Mouse (Mus musculus) liver, embryonic 14.5 days (tissue): Measurements from ENCODE around the gene Prdx5. TPM values are rescaled to one million over a fixed set of nuclear protein-coding genes. Genes with fewer than 3 reads are reported as not detected.
"Not testable (repeated sequence)": the region's sequence is repeated elsewhere in the genome, so short reads cannot be mapped to it uniquely, and the experiment has no call there.

Experiments used
- ATAC-seq: fragments of 200-750 bp; cut with Nextera tagmentation; 2 replicates; pipeline ENCODE4 v1.8.0; 2017; ENCODE audit warnings: moderate number of reproducible peaks, mild to moderate bottlenecking, moderate library complexity; ENCODE audit not compliant: insufficient read depth
- DNase-seq, 3 experiments: peaks; one replicate each; pipeline ENCODE4 v3.0.0-alpha.2; 2012 to 2013; ENCODE audit warnings: low read depth in 3 of 3, low spot score in 3 of 3
- H3K27ac ChIP-seq: fragments of 300-500 bp; sonication (generic); 2 replicates; pipeline ENCODE4 v1.5.1; 2014; ENCODE audit warnings: moderate library complexity, mild to moderate bottlenecking, control low read depth, inconsistent platforms
- H3K27me3 ChIP-seq: fragments of 300-500 bp; sonication (generic); 2 replicates; pipeline ENCODE4 v1.6.1; 2014; ENCODE audit warnings: mild to moderate bottlenecking, low read length, moderate library complexity; ENCODE audit not compliant: control insufficient read depth, insufficient read depth
- H3K36me3 ChIP-seq: fragments of 300-500 bp; sonication (generic); replicated peaks from 2 replicates; pipeline ENCODE4 v1.6.1; 2014; ENCODE audit warnings: low read depth; ENCODE audit not compliant: control insufficient read depth, insufficient read depth
- H3K4me1 ChIP-seq, 2 experiments: fragments of 200-500 bp in 1 of 2; fragments of 300-500 bp in 1 of 2; sonication (generic) in 1 of 2; replicated peaks; 2 replicates each; pipeline ENCODE4 v1.6.1; 2012 to 2014; ENCODE audit warnings: antibody characterized with exemption in 1 of 2, inconsistent platforms in 1 of 2, low read length in 1 of 2; ENCODE audit not compliant: control insufficient read depth in 2 of 2, insufficient read depth in 2 of 2
- H3K4me2 ChIP-seq: fragments of 300-500 bp; sonication (generic); 2 replicates; pipeline ENCODE4 v1.6.1; 2014; ENCODE audit warnings: low read depth, mild to moderate bottlenecking, control low read depth, moderate library complexity
- H3K4me3 ChIP-seq, 2 experiments: fragments of 200-500 bp in 1 of 2; fragments of 300-500 bp in 1 of 2; sonication (generic) in 1 of 2; 2 replicates each; pipeline ENCODE4 v1.5.1; 2012 to 2014; ENCODE audit warnings: low read depth in 2 of 2, low read length in 2 of 2, mild to moderate bottlenecking in 2 of 2, control low read depth in 1 of 2, inconsistent platforms in 1 of 2, moderate library complexity in 1 of 2; ENCODE audit not compliant: insufficient read depth in 1 of 2
- H3K9ac ChIP-seq: fragments of 300-500 bp; sonication (generic); replicated peaks from 2 replicates; pipeline ENCODE4 v1.6.1; 2014; ENCODE audit warnings: mild to moderate bottlenecking, control low read depth, moderate library complexity
- H3K9me3 ChIP-seq: fragments of 300-500 bp; sonication (generic); 2 replicates; pipeline ENCODE4 v1.6.1; 2016; ENCODE audit warnings: low read length, mixed read lengths; ENCODE audit not compliant: control insufficient read depth
- CTCF ChIP-seq: IDR thresholded peaks from 2 replicates; pipeline ENCODE4 v1.5.1; 2016; ENCODE audit warnings: antibody characterized with exemption, low read depth, control low read depth
- EP300 ChIP-seq: IDR thresholded peaks from 2 replicates; pipeline ENCODE4 v1.6.1; 2016; ENCODE audit warnings: antibody characterized with exemption, low read depth
- WGBS: fragments of 180-500 bp; shearing (Covaris S2); extraction: QIAGEN DNeasy Blood & Tissue Kit; methylation state at CpG from one replicate; pipeline ENCODE4 v1.1.7; 2014; ENCODE audit not compliant: insufficient replicate concordance; 5-methylcytosine and 5-hydroxymethylcytosine counted together
- polyA plus RNA-seq, 2 experiments: library from polyadenylated mRNA; depleted of rRNA in 1 of 2; stranded (reverse) in 1 of 2; unstranded in 1 of 2; fragments of >200 nt; fragmentation: Nextera tagmentation in 1 of 2; extraction: Ambion mirVana in 1 of 2; gene quantifications; 2 replicates each; pipeline versions ENCODE4 v1.2.1 to v1.2.3; 2012 to 2014

Gene Prdx5
- polyA plus RNA-seq, 2 experiments = 54.9 to 87.2 TPM

DNA sequence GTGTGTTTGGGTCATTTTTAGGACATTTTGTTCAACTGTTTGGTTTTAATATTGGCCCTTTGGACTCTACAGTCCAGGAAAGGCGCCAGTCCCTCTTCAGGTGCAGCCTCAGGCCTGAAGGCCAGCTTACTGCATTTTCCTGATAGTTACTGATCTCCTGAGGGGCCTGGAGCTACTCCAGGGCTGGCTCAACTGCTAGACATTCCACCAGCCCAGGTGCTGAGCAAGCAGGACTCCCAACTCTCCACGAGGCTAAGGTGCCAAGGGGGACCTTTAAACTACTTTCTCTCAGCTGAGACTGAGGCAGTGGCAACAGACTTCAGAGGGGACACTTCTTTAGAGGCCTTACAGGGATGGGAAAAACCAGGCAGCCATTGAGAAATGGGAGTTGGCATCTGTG, 5.1 kb downstream of the Prdx5 start:
- no peaks in the 10 kb centered on the region for H3K9me3 ChIP-seq
- H3K4me3 ChIP-seq = no peak overlapping the region
- TF ChIP-seq CTCF (no peak), EP300 (no peak)
- no peak for DNase-seq
- H3K4me1 ChIP-seq = peaks cover 0 to 7% of the 10 kb centered on the region in 2 experiments; a peak in 2 of 4 replicates
- H3K36me3 ChIP-seq = peaks cover 3% of the 10 kb centered on the region; the same call in 1 of the 2 replicates
- no peak for ATAC-seq
- 60% methylated on average over 2 of the region's 2 CpGs for WGBS
- no peaks in the 10 kb centered on the region for H3K27me3 ChIP-seq
- no peak overlapping the region for H3K9ac ChIP-seq
- no peak overlapping the region for H3K27ac ChIP-seq
- H3K4me2 ChIP-seq = no peak overlapping the region

DNA sequence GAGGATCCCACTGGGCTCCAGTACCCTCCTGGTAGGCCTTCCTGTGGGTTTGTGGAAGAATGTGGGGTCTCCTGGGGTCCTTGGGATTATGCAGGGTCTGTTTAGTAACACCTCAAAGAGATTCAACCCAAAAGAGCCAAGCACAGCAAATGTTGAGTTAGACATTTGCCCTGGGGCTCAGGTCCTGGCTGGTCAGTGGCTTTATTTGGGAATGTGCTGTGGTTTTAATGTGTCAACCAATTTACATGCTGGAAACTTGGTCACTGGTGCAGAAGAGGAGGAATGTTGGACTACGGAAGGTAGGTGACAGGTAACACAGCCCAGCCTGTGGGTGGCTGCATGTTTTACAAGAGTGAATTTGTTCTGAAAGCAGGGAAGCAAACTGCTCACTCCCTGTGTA, 6.9 kb downstream of the Prdx5 start:
- 85% methylated on average over 1 of the region's 1 CpGs for WGBS
- Histone ChIP-seq H3K4me3 (no peak overlapping the region), H3K4me1 (peaks cover 0 to under 1% of the 10 kb centered on the region in 2 experiments; a peak in 2 of 4 replicates), H3K27me3 (no peaks in the 10 kb centered on the region), H3K36me3 (peaks cover 3% of the 10 kb centered on the region; the same call in 1 of the 2 replicates), H3K9me3 (no peaks in the 10 kb centered on the region), H3K4me2 (no peak overlapping the region), H3K9ac (no peak overlapping the region), H3K27ac (no peak overlapping the region)
- TF ChIP-seq CTCF (no peak), EP300 (no peak)
- DNase-seq (no peak), ATAC-seq (no peak)

DNA sequence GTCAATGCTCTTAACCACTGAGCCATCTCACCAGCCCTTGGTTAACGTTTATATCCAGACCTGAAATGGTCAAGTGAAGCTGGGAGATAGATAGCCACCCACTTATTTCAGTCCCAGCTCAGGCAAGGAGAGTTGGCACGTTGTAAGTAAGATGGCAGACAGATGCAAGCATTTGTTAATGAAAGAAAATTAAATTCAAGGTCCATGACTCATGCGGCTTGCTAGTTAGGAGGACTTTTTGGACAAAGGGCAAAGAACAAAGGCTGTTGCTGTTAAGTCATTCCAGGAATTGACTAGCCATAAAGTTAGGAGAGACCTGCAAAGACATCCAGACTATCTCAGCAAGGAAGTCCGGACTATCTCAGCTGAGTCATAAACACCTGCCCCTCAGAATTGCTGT, 10.3 kb downstream of the Prdx5 start:
- Histone ChIP-seq H3K4me1 (no peaks in the 10 kb centered on the region), H3K36me3 (no peaks in the 10 kb centered on the region), H3K4me2 (no peak overlapping the region), H3K27me3 (no peaks in the 10 kb centered on the region), H3K27ac (no peak overlapping the region), H3K9ac (no peak overlapping the region), H3K9me3 (no peaks in the 10 kb centered on the region), H3K4me3 (no peak overlapping the region)
- 64% methylated on average over 4 of the region's 4 CpGs for WGBS
- TF ChIP-seq EP300 (no peak), CTCF (no peak)
- DNase-seq (no peak), ATAC-seq (no peak)

GRCm38 (mm10) chr19:6895608-6896305, 14.1 kb downstream of the Prdx5 start:
- WGBS = 65% methylated on average over 18 of the region's 18 CpGs
- H3K27me3 ChIP-seq, DNase-seq, H3K9ac ChIP-seq, H3K27ac ChIP-seq, H3K4me2 ChIP-seq, H3K4me1 ChIP-seq, H3K36me3 ChIP-seq, H3K4me3 ChIP-seq, ATAC-seq, H3K9me3 ChIP-seq: not testable (repeated sequence)

DNA sequence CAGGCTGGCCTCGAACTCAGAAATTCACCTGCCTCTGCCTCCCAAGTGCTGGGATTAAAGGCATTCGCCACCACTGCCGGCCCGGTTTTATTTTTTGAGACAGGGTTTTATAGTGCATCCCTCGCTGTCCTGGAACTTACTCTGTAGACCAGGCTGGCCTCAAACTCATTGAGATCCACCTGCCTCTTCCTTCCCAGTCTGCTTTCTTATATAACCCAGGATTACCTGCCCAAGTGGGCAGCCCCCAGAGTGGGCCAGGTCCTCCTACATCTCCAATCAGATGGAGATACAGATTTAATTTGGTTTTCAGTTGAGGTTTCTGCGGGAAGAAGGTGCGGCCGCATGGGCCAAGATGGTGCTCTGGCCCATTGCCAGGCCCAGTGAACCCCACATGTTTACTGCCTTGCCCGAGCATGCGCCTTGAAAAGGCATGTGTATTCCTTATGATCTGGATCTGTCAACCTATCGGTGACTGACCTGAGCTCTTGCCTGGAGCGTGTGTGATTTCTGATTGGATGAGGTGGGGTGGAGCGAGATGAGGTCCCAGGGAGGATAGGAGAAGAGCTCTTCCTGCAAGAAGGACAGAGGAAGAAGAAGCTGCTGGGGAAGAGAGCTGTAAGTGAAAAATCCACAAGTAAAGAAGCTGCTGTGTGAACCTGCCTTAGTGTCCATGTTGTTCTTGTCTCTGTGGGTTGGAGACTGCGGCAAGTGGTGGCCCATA, 16.0 kb downstream of the Prdx5 start:
- Histone ChIP-seq H3K27me3 (no peaks in the 10 kb centered on the region), H3K4me1 (no peaks in the 10 kb centered on the region), H3K4me3 (no peak overlapping the region), H3K9ac (no peak overlapping the region), H3K36me3 (no peaks in the 10 kb centered on the region), H3K4me2 (no peak overlapping the region), H3K27ac (no peak overlapping the region), H3K9me3 (no peaks in the 10 kb centered on the region)
- no peak for ATAC-seq
- DNase-seq = no peak
- TF ChIP-seq EP300 = no peak
- TF ChIP-seq CTCF = no peak
- WGBS = 79% methylated on average over 14 of the region's 14 CpGs
